Mouse (Mus musculus) liver, postnatal 0 days (tissue): ENCODE data around the gene Gata3.

Experiments
- CTCF ChIP-seq: sonication (generic); IDR thresholded peaks from 2 replicates; pipeline ENCODE4 v1.5.1; 2016; ENCODE audit warnings: antibody characterized with exemption, low read depth
- EP300 ChIP-seq: IDR thresholded peaks from 2 replicates; pipeline ENCODE4 v1.6.1; 2016; ENCODE audit warnings: antibody characterized with exemption, low read depth, mild to moderate bottlenecking

DNA sequence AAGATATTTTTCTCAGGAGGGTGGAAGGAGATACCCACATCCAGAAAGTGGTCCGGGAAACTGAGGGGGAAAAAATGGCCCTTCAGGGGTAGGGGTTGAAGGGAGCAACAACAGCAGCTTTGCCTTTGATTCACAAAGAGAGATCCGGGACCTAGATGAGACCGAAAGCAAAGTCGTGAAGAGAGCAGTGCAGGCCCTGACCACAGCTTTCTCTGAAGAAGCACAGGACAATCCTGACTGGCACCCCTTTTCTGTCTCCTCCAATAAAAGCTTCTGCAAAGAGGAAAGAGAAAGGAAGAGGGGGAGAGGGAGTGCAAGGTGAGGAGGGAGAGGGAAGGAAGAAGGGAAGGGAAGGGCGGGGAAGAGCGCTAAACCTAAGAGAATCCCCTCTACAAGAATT, 18.0 kb downstream of the Gata3 start:
- TF ChIP-seq CTCF, result no peak
- no peak for TF ChIP-seq EP300
